Mouse (Mus musculus): ENCODE results near the gene Map2k5.

The Map2k5 gene

GRCm38 (mm10) chr9:63356721-63357120 is 21.0 kb downstream of the Map2k5 start:
- no peak for TF ChIP-seq GATA4 (IDR thresholded peaks at IDR 0.05; ENCODE audit: insufficient replicate concordance, low read length)

DNA sequence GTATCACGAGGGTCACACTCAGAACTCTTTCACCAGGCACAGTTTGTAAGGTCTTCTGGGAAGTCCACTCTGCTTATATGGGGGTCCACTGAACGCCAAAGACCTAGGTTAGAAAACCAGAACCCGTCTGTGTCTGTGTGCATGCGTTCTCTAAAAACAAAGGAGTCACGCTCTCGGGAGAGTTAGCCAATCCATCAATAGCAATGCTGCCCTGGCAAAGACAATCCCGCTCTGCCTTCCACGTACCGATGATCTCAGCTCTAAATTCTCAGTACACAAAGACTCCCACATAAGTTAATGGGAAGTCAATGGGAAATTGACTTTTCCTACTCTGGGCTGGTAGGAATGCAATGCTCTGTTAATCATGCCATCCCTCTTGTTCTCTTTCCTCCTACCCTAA is 21.4 kb downstream of the Map2k5 start:
- TF ChIP-seq GATA4 (IDR thresholded peaks at IDR 0.05; ENCODE audit: insufficient replicate concordance, low read length): no peak

DNA sequence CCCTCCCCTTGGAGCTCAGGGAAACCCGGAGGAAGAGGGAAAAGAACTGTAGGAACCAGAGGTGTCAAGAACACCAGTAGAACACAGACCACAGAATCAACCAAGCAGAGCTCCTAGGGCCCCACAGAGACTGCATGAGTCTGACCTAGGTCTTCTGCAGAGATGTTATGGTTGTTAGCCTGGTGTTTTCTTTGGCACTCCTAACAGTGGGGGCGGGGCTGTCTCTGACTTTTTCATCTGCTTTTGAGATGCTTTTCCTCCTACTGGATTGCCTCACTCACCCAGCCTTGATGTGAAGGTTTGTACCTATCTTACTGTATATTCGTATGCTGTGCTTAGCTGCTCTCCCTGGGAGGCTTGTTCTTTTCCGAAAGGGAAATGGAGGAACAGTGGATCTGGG is 23.5 kb downstream of the Map2k5 start:
- no peak for TF ChIP-seq GATA4 (IDR thresholded peaks at IDR 0.05; ENCODE audit: insufficient replicate concordance, low read length)

DNA sequence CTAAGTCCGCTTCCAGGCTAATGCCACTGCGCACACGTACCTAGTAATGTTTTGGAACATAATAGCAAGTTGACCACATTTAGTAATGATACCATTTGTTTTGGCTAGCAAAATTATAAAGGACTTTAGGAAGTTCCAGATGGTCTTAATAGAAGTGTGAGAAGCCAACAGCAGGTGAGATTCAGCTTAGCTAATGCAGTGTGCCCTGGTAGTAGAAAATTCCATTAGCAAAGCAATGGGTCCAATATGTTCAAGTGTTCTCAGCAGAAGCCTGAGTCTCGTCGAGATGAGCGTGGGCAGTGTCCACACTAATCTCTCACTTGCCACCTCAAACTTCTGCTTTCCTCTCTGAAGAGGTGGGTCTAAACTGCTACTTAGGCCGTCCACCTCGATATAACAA is 27.7 kb downstream of the Map2k5 start:
- no peak for TF ChIP-seq GATA4 (IDR thresholded peaks at IDR 0.05; ENCODE audit: insufficient replicate concordance, low read length)

DNA sequence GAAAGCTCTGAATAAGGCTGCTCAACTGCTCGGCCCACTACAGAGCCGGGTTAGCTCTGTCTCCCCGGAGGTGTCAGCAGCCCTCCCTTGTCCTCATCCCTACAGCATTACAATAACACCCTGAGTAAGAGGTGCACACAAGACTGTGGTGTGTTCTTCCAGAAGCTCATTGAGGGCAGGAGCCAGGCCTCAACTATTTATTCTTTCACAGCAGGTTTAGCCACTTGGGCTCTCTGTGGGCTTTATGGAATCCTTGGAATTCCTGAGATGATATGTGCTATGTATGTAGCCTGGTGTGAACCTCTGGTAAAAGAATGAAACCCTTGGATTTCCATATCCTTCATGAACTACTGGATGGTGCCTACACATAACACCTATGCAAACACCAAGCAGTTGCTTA is 28.5 kb downstream of the Map2k5 start:
- TF ChIP-seq GATA4 (IDR thresholded peaks at IDR 0.05; ENCODE audit: insufficient replicate concordance, low read length): no peak

DNA sequence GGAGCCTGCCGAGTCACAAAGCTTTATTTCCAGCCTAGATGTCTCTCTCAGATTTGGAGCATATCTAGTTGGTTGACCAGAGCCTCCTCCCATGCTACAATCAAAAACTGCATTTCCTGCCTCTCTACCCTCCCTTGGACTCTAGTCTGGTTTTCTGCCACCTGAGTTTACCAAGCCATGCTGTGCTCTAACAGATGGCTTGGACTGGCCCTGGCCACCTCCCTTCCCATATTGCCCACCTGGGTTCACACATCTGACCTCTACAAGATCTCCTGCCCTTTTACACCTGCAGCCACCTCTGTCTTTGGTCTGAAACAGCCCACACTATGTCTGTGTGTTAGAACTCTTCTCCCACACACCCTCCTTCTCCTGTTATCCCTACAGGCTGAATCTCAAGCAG is 29.6 kb downstream of the Map2k5 start:
- no peak for TF ChIP-seq GATA4 (IDR thresholded peaks at IDR 0.05; ENCODE audit: insufficient replicate concordance, low read length)

DNA sequence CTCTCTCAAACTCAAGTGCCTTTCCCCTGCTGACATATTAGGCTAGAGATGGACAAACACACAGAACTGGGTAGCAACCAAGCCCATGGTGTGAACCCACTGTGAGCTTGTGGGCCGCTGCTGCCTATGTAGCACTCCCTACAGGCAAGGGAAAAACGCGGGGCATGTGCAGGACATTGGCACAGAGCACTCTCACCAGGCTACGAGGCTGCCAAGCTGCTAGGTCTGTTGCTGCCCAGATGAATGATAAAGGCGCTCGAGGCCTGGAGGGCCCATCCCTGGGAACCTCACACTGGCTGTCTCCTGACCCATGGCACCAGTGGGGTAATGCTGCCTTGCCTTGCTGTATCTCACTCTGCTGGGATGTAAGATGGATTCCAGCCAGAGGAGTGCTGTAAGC is 31.7 kb downstream of the Map2k5 start:
- no peak for TF ChIP-seq GATA4 (IDR thresholded peaks at IDR 0.05; ENCODE audit: insufficient replicate concordance, low read length)

DNA sequence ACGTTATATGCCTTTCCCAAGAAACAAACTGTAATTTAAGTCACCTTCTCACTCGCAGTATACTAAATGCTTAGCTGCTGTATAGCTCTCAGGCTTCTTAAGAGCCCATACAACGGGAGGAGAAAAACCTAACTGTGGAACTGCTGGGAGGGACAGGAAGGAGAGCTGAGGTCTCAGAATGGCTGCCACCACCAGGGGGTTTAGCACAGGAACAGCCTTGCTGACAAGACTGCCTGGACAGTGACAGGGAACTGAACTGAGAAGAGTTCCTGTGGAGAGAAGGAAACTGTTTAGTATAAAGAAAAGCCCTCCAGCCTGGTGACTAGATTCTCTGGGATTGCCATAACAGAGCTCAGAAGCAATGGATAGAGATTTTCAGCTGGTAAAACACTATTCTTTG is 35.9 kb downstream of the Map2k5 start:
- TF ChIP-seq GATA4 (IDR thresholded peaks at IDR 0.05; ENCODE audit: insufficient replicate concordance, low read length): no peak

- TF ChIP-seq GATA4 (IDR thresholded peaks at IDR 0.05; ENCODE audit: insufficient replicate concordance, low read length): no peak
These were observed 38.4 kb downstream of the Map2k5 start for GRCm38 (mm10) chr9:63339256-63339655.

DNA sequence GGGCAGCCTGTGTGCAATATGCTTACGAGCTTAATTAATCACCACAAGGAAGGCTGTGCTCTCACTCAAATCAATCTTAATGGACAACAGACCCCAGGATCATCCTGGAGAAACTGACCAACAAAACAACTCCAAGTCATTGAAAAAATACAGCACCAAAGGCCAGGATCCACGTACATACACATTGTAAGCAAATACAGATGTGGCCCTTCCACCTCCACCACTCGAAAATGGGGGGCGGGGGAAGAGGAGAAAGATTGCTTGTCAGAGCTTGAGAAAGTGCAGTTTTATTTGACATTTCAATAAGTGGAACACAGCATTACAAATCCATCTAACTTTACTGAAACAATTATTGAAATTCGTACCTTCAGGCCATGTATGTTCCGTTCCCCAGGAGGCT is 39.0 kb downstream of the Map2k5 start:
- no peak for TF ChIP-seq GATA4 (IDR thresholded peaks at IDR 0.05; ENCODE audit: insufficient replicate concordance, low read length)

GRCm38 (mm10) chr9:63335816-63336215 is 41.9 kb downstream of the Map2k5 start:
- no peak for TF ChIP-seq GATA4 (IDR thresholded peaks at IDR 0.05; ENCODE audit: insufficient replicate concordance, low read length)

GRCm38 (mm10) chr9:63333074-63333473 is 44.6 kb downstream of the Map2k5 start:
- no peak for TF ChIP-seq GATA4 (IDR thresholded peaks at IDR 0.05; ENCODE audit: insufficient replicate concordance, low read length)

GRCm38 (mm10) chr9:63331246-63331645 is 46.5 kb downstream of the Map2k5 start:
- no peak for TF ChIP-seq GATA4 (IDR thresholded peaks at IDR 0.05; ENCODE audit: insufficient replicate concordance, low read length)

- no peak for TF ChIP-seq GATA4 (IDR thresholded peaks at IDR 0.05; ENCODE audit: insufficient replicate concordance, low read length)
These were observed 48.6 kb downstream of the Map2k5 start for GRCm38 (mm10) chr9:63328958-63329685.

- no peak for TF ChIP-seq GATA4 (IDR thresholded peaks at IDR 0.05; ENCODE audit: insufficient replicate concordance, low read length)
These were observed 62.5 kb downstream of the Map2k5 start for GRCm38 (mm10) chr9:63315231-63315630.

DNA sequence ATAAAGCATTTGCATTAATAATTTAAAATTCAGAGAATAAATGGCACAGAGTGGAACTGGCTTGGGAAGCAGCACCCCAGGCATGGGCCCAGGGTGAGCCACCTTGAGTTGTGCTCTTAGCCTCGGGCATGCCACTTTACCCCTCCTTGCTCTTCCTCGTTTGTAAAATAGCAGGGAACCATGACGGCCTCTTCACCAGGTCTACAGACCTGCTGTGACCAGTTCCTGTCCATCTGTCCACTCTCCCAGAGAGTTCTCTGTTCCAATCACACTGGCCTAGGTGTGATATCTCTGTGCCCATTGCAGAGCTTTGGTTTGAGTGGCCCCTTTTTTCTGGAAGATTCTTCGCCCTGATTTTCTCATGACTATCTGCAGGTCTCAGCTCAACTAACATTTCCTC is 63.6 kb downstream of the Map2k5 start:
- TF ChIP-seq GATA4 (IDR thresholded peaks at IDR 0.05; ENCODE audit: insufficient replicate concordance, low read length): no peak

- no peak for TF ChIP-seq GATA4 (IDR thresholded peaks at IDR 0.05; ENCODE audit: insufficient replicate concordance, low read length)
These were observed 67.7 kb downstream of the Map2k5 start for GRCm38 (mm10) chr9:63309956-63310355.

Measured in liver, adult (tissue).